Mouse (Mus musculus): ENCODE results near the gene Cdc42ep2. TPM values are rescaled to one million over a fixed set of nuclear protein-coding genes. Genes with fewer than 3 reads are reported as not detected.

Cdc42ep2 gene
- polyA plus RNA-seq, 1 experiment from 2014 or later: 15.5 TPM

- Histone ChIP-seq H3K4me3 (replicated peaks) (no peak overlapping the region), H3K9me3 (replicated peaks) (no peaks in the 10 kb centered on the region), H3K27ac (peak overlapping the region; percentile 72), H3K4me1 (peaks cover 57% of the 10 kb centered on the region), H3K4me2 (no peak overlapping the region), H3K27me3 (no peaks in the 10 kb centered on the region), H3K9ac (no peak overlapping the region), H3K36me3 (peaks cover 41% of the 10 kb centered on the region)
- no peak for ATAC-seq (replicated peaks; ENCODE audit: low FRiP score)
- WGBS: 81% methylated on average over 5 of the region's 5 CpGs
Observed at GRCm38 (mm10) chr19:5939715-5940114, 15.1 kb upstream of the Cdc42ep2 start.

- H3K36me3 ChIP-seq: peaks cover 37% of the 10 kb centered on the region
- no peak overlapping the region for H3K4me2 ChIP-seq
- no peak overlapping the region for H3K9ac ChIP-seq
- ATAC-seq (replicated peaks; ENCODE audit: low FRiP score): no peak
- no peak overlapping the region for H3K27ac ChIP-seq
- H3K9me3 ChIP-seq (replicated peaks): no peaks in the 10 kb centered on the region
- H3K27me3 ChIP-seq: no peaks in the 10 kb centered on the region
- H3K4me1 ChIP-seq: peaks cover 50% of the 10 kb centered on the region
- 90% methylated on average over 6 of the region's 6 CpGs for WGBS
- H3K4me3 ChIP-seq (replicated peaks): no peak overlapping the region
Observed at GRCm38 (mm10) chr19:5938516-5938915, 13.9 kb upstream of the Cdc42ep2 start.

- H3K4me1 ChIP-seq: peaks cover 50% of the 10 kb centered on the region
- ATAC-seq (replicated peaks; ENCODE audit: low FRiP score): no peak
- peaks cover 32% of the 10 kb centered on the region for H3K36me3 ChIP-seq
- H3K9me3 ChIP-seq (replicated peaks): no peaks in the 10 kb centered on the region
- WGBS: 26% methylated on average over 14 of the region's 14 CpGs
- no peaks in the 10 kb centered on the region for H3K27me3 ChIP-seq
- no peak overlapping the region for H3K9ac ChIP-seq
- H3K27ac ChIP-seq: no peak overlapping the region
- H3K4me2 ChIP-seq: 0 out of 2 replicates have a peak overlapping the region, but pooled peaks have one; percentile 12
- no peak overlapping the region for H3K4me3 ChIP-seq (replicated peaks)
Observed at GRCm38 (mm10) chr19:5937836-5938406, 13.3 kb upstream of the Cdc42ep2 start.

GRCm38 (mm10) chr19:5937095-5937835 lies 12.6 kb upstream of the Cdc42ep2 start:
- no peaks in the 10 kb centered on the region for H3K9me3 ChIP-seq (replicated peaks)
- peaks cover 50% of the 10 kb centered on the region for H3K4me1 ChIP-seq
- 76% methylated on average over 21 of the region's 21 CpGs for WGBS
- no peak overlapping the region for H3K27ac ChIP-seq
- peaks cover 25% of the 10 kb centered on the region for H3K36me3 ChIP-seq
- no peak overlapping the region for H3K9ac ChIP-seq
- ATAC-seq (replicated peaks; ENCODE audit: low FRiP score): no peak
- no peaks in the 10 kb centered on the region for H3K27me3 ChIP-seq
- no peak overlapping the region for H3K4me2 ChIP-seq
- H3K4me3 ChIP-seq (replicated peaks): no peak overlapping the region

- Histone ChIP-seq H3K4me2 (0 out of 2 replicates have a peak overlapping the region, but pooled peaks have one; percentile 17), H3K4me1 (peaks cover 53% of the 10 kb centered on the region), H3K4me3 (replicated peaks) (no peak overlapping the region), H3K27ac (peak overlapping the region; percentile 75), H3K9ac (no peak overlapping the region), H3K27me3 (no peaks in the 10 kb centered on the region), H3K36me3 (peaks cover 12% of the 10 kb centered on the region; the same call in 1 of the 2 replicates), H3K9me3 (replicated peaks) (no peaks in the 10 kb centered on the region)
- no peak for ATAC-seq (replicated peaks; ENCODE audit: low FRiP score)
- 42% methylated on average over 5 of the region's 5 CpGs for WGBS
Observed at GRCm38 (mm10) chr19:5935691-5936090, 11.1 kb upstream of the Cdc42ep2 start.

- peak overlapping the region; percentile 75 for H3K27ac ChIP-seq
- H3K36me3 ChIP-seq: peaks cover 10% of the 10 kb centered on the region; the same call in 1 of the 2 replicates
- peak; percentile 91 for ATAC-seq (replicated peaks; ENCODE audit: low FRiP score)
- 0 out of 2 replicates have a peak overlapping the region, but pooled peaks have one; percentile 17 for H3K4me2 ChIP-seq
- peaks cover 53% of the 10 kb centered on the region for H3K4me1 ChIP-seq
- 14% methylated on average over 3 of the region's 3 CpGs for WGBS
- no peak overlapping the region for H3K9ac ChIP-seq
- H3K27me3 ChIP-seq: no peaks in the 10 kb centered on the region
- no peak overlapping the region for H3K4me3 ChIP-seq (replicated peaks)
- no peaks in the 10 kb centered on the region for H3K9me3 ChIP-seq (replicated peaks)
Observed at GRCm38 (mm10) chr19:5935266-5935665, 10.7 kb upstream of the Cdc42ep2 start.

GRCm38 (mm10) chr19:5929634-5930596 lies 5.3 kb upstream of the Cdc42ep2 start:
- peak; percentile 38 for ATAC-seq (replicated peaks; ENCODE audit: low FRiP score)

GRCm38 (mm10) chr19:5928546-5928945 lies 3.9 kb upstream of the Cdc42ep2 start:
- Histone ChIP-seq H3K4me2 (peak overlapping the region; percentile 29), H3K9ac (no peak overlapping the region), H3K27me3 (peaks cover 4% of the 10 kb centered on the region; the same call in 1 of the 2 replicates), H3K9me3 (replicated peaks) (no peaks in the 10 kb centered on the region), H3K27ac (peak overlapping the region; percentile 93), H3K4me3 (replicated peaks) (no peak overlapping the region), H3K36me3 (no peaks in the 10 kb centered on the region), H3K4me1 (peaks cover 61% of the 10 kb centered on the region)
- no peak for ATAC-seq (replicated peaks; ENCODE audit: low FRiP score)
- WGBS: 56% methylated on average over 3 of the region's 3 CpGs

More at GRCm38 (mm10) chr19:5929634-5930596, 5.3 kb upstream of the Cdc42ep2 start:
- Histone ChIP-seq H3K9ac (no peak overlapping the region), H3K9me3 (replicated peaks) (no peaks in the 10 kb centered on the region), H3K27me3 (peaks cover 4% of the 10 kb centered on the region; the same call in 1 of the 2 replicates), H3K27ac (peak overlapping the region; percentile 93), H3K36me3 (no peaks in the 10 kb centered on the region), H3K4me1 (peaks cover 61% of the 10 kb centered on the region), H3K4me3 (replicated peaks) (no peak overlapping the region), H3K4me2 (peak overlapping the region; percentile 20)
- 29% methylated on average over 14 of the region's 14 CpGs for WGBS

- ATAC-seq (replicated peaks; ENCODE audit: low FRiP score): no peak
- WGBS: 50% methylated on average over 6 of the region's 6 CpGs
- H3K9ac ChIP-seq: no peak overlapping the region
- peaks cover 4% of the 10 kb centered on the region; the same call in 1 of the 2 replicates for H3K27me3 ChIP-seq
- H3K4me1 ChIP-seq: peaks cover 65% of the 10 kb centered on the region
- H3K4me2 ChIP-seq: no peak overlapping the region; the same call in 1 of the 2 replicates
- H3K36me3 ChIP-seq: no peaks in the 10 kb centered on the region
- H3K9me3 ChIP-seq (replicated peaks): no peaks in the 10 kb centered on the region
- peak overlapping the region; percentile 93; the same call in 1 of the 2 replicates for H3K27ac ChIP-seq
- H3K4me3 ChIP-seq (replicated peaks): no peak overlapping the region
Observed at GRCm38 (mm10) chr19:5928104-5928503, 3.5 kb upstream of the Cdc42ep2 start.

GRCm38 (mm10) chr19:5927532-5927931 lies 2.9 kb upstream of the Cdc42ep2 start:
- H3K4me1 ChIP-seq: peaks cover 70% of the 10 kb centered on the region
- H3K9me3 ChIP-seq (replicated peaks): no peaks in the 10 kb centered on the region
- H3K36me3 ChIP-seq: no peaks in the 10 kb centered on the region
- no peak overlapping the region for H3K9ac ChIP-seq
- no peak overlapping the region for H3K4me3 ChIP-seq (replicated peaks)
- WGBS: 47% methylated on average over 8 of the region's 8 CpGs
- peak overlapping the region; percentile 45 for H3K27ac ChIP-seq
- ATAC-seq (replicated peaks; ENCODE audit: low FRiP score): no peak
- peaks cover 4% of the 10 kb centered on the region; the same call in 1 of the 2 replicates for H3K27me3 ChIP-seq
- no peak overlapping the region for H3K4me2 ChIP-seq

- Histone ChIP-seq H3K9ac (no peak overlapping the region), H3K4me1 (peaks cover 75% of the 10 kb centered on the region), H3K27ac (peak overlapping the region; percentile 45), H3K4me2 (no peak overlapping the region), H3K27me3 (peaks cover 4% of the 10 kb centered on the region; the same call in 1 of the 2 replicates), H3K36me3 (no peaks in the 10 kb centered on the region), H3K9me3 (replicated peaks) (no peaks in the 10 kb centered on the region), H3K4me3 (replicated peaks) (no peak overlapping the region)
- 49% methylated on average over 11 of the region's 11 CpGs for WGBS
- no peak for ATAC-seq (replicated peaks; ENCODE audit: low FRiP score)
Observed at GRCm38 (mm10) chr19:5927026-5927425, 2.4 kb upstream of the Cdc42ep2 start.
